Mouse (Mus musculus) midbrain, embryonic 10.5 days (tissue): ENCODE measurements at regions not wholly inside any gene's neighbourhood (a gene's known extent, or its start where the extent isn't known, plus 50 kb on each side); places are given as distances from the start of the nearest gene placed in this dataset.
A peak's percentile ranks its signal among the peaks of the same experiment; 100 is the strongest.

ENCODE experiments used
- DNase-seq: peaks from one replicate; pipeline ENCODE4 v3.0.0-alpha.2; 2017; ENCODE audit warnings: low spot score
- H3K27ac ChIP-seq: fragments of 300-500 bp; sonication (generic); replicated peaks from 2 replicates; pipeline ENCODE4 v1.5.1; 2016; ENCODE audit warnings: mild to moderate bottlenecking
- H3K27me3 ChIP-seq: fragments of 300-500 bp; sonication (generic); 2 replicates; pipeline ENCODE4 v1.6.1; 2016; ENCODE audit warnings: low read depth, mild to moderate bottlenecking; ENCODE audit not compliant: poor library complexity, severe bottlenecking
- H3K36me3 ChIP-seq: fragments of 300-500 bp; sonication (generic); 2 replicates; pipeline ENCODE4 v1.6.1; 2016; ENCODE audit warnings: mild to moderate bottlenecking, moderate library complexity
- H3K4me1 ChIP-seq: fragments of 300-500 bp; sonication (generic); 2 replicates; pipeline ENCODE4 v1.6.1; 2016
- H3K4me3 ChIP-seq: fragments of 300-500 bp; sonication (generic); 2 replicates; pipeline ENCODE4 v1.5.1; 2016; ENCODE audit warnings: mild to moderate bottlenecking, moderate library complexity
- H3K9me3 ChIP-seq: fragments of 300-500 bp; sonication (generic); replicated peaks from 2 replicates; pipeline ENCODE4 v1.6.1; 2016; ENCODE audit warnings: mild to moderate bottlenecking
- WGBS: fragments of 180-500 bp; shearing (Covaris S2); methylation state at CpG from one replicate; pipeline ENCODE4 v1.1.7; 2016; 5-methylcytosine and 5-hydroxymethylcytosine counted together

GRCm38 (mm10) chr12:86816702-86817610, 67.6 kb downstream of the Irf2bpl start:
- WGBS, result 26% methylated on average over 11 of the region's 11 CpGs

GRCm38 (mm10) chr12:86816171-86816701, 68.4 kb downstream of the Irf2bpl start:
- peak; percentile 85 for DNase-seq
- Histone ChIP-seq H3K4me3 (no peak overlapping the region), H3K27me3 (peaks cover 46% of the 10 kb centered on the region), H3K4me1 (peaks cover 72% of the 10 kb centered on the region), H3K27ac (peak overlapping the region; percentile 83), H3K36me3 (no peaks in the 10 kb centered on the region), H3K9me3 (no peaks in the 10 kb centered on the region)
- WGBS, result 3% methylated on average over 6 of the region's 6 CpGs

More at GRCm38 (mm10) chr12:86816702-86817610, 67.6 kb downstream of the Irf2bpl start:
- Histone ChIP-seq H3K27ac (peak overlapping the region; percentile 83), H3K27me3 (peaks cover 47% of the 10 kb centered on the region), H3K4me3 (no peak overlapping the region), H3K4me1 (peaks cover 72% of the 10 kb centered on the region), H3K36me3 (no peaks in the 10 kb centered on the region), H3K9me3 (no peaks in the 10 kb centered on the region)
- DNase-seq, result no peak

GRCm38 (mm10) chr12:86814740-86815139, 69.9 kb downstream of the Irf2bpl start:
- H3K4me1 ChIP-seq, result peaks cover 83% of the 10 kb centered on the region
- H3K4me3 ChIP-seq, result no peak overlapping the region
- no peaks in the 10 kb centered on the region for H3K9me3 ChIP-seq
- H3K27ac ChIP-seq, result peak overlapping the region; percentile 83
- DNase-seq, result peak; percentile 63
- WGBS, result 53% methylated on average over 7 of the region's 7 CpGs
- peaks cover 44% of the 10 kb centered on the region for H3K27me3 ChIP-seq
- H3K36me3 ChIP-seq, result no peaks in the 10 kb centered on the region
